Mouse (Mus musculus): ENCODE measurements around the gene Iqcd. TPM values are rescaled to one million over a fixed set of nuclear protein-coding genes. Genes with fewer than 3 reads are reported as not detected.
A peak's percentile ranks its signal among the peaks of the same experiment; 100 is the strongest.

Gene Iqcd
- polyA plus RNA-seq, 1 experiment from 2014 or later, result 1.5 TPM

GRCm38 (mm10) chr5:120634131-120634530 is 45.3 kb downstream of the Iqcd start, which contains the start of gene Cfap73:
Gene Cfap73 (minus strand): TSS chr5:120634235.
- no peak for ATAC-seq (ENCODE audit: low FRiP score, low TSS enrichment)
- H3K4me2 ChIP-seq (replicated peaks; ENCODE audit: low read depth, low read length), result no peak within 1 kb of the TSS
- H3K4me3 ChIP-seq (ENCODE audit: low read length), result no peak within 1 kb of the TSS
- H3K9ac ChIP-seq (replicated peaks; ENCODE audit: low read length), result no peak within 1 kb of the TSS
- H3K4me1 ChIP-seq (ENCODE audit: insufficient read depth, low read length), result no peaks in the 10 kb centered on the region
- H3K36me3 ChIP-seq (ENCODE audit: insufficient read depth, low read length), result no peaks in the 10 kb centered on the region
- peaks cover 15% of the 10 kb centered on the region; the same call in 1 of the 2 replicates for H3K27me3 ChIP-seq (ENCODE audit: insufficient read depth, low read length)
- 51% methylated on average over 9 of the region's 9 CpGs for WGBS
- H3K27ac ChIP-seq (ENCODE audit: low read length), result no peak within 1 kb of the TSS
- H3K9me3 ChIP-seq (ENCODE audit: low read length), result peaks cover 8% of the 10 kb centered on the region

GRCm38 (mm10) chr5:120634860-120635259 is 46.0 kb downstream of the Iqcd start:
- H3K9me3 ChIP-seq (ENCODE audit: low read length), result peaks cover 8% of the 10 kb centered on the region
- no peak overlapping the region for H3K9ac ChIP-seq (replicated peaks; ENCODE audit: low read length)
- peaks cover 14% of the 10 kb centered on the region; the same call in 1 of the 2 replicates for H3K27me3 ChIP-seq (ENCODE audit: insufficient read depth, low read length)
- H3K36me3 ChIP-seq (ENCODE audit: insufficient read depth, low read length), result no peaks in the 10 kb centered on the region
- 27% methylated on average over 5 of the region's 5 CpGs for WGBS
- H3K4me3 ChIP-seq (ENCODE audit: low read length), result no peak overlapping the region
- H3K27ac ChIP-seq (ENCODE audit: low read length), result no peak overlapping the region
- no peak for ATAC-seq (ENCODE audit: low FRiP score, low TSS enrichment)
- no peak overlapping the region for H3K4me2 ChIP-seq (replicated peaks; ENCODE audit: low read depth, low read length)
- no peaks in the 10 kb centered on the region for H3K4me1 ChIP-seq (ENCODE audit: insufficient read depth, low read length)

- Histone ChIP-seq H3K9ac (replicated peaks; ENCODE audit: low read length) (no peak overlapping the region), H3K27ac (ENCODE audit: low read length) (no peak overlapping the region), H3K36me3 (ENCODE audit: insufficient read depth, low read length) (no peaks in the 10 kb centered on the region), H3K4me3 (ENCODE audit: low read length) (no peak overlapping the region), H3K4me1 (ENCODE audit: insufficient read depth, low read length) (no peaks in the 10 kb centered on the region), H3K27me3 (ENCODE audit: insufficient read depth, low read length) (0 out of 2 replicates have a peak, but pooled peaks cover 7% of the 10 kb centered on the region), H3K9me3 (ENCODE audit: low read length) (peaks cover 8% of the 10 kb centered on the region), H3K4me2 (replicated peaks; ENCODE audit: low read depth, low read length) (no peak overlapping the region)
- 69% methylated on average over 5 of the region's 5 CpGs for WGBS
- ATAC-seq (ENCODE audit: low FRiP score, low TSS enrichment), result no peak
These were observed 46.8 kb downstream of the Iqcd start for GRCm38 (mm10) chr5:120635633-120636032.

- Histone ChIP-seq H3K4me2 (replicated peaks; ENCODE audit: low read depth, low read length) (no peak overlapping the region), H3K4me3 (ENCODE audit: low read length) (no peak overlapping the region), H3K27me3 (ENCODE audit: insufficient read depth, low read length) (no peaks in the 10 kb centered on the region), H3K4me1 (ENCODE audit: insufficient read depth, low read length) (peaks cover 3% of the 10 kb centered on the region; the same call in 1 of the 2 replicates), H3K36me3 (ENCODE audit: insufficient read depth, low read length) (no peaks in the 10 kb centered on the region), H3K27ac (ENCODE audit: low read length) (no peak overlapping the region), H3K9ac (replicated peaks; ENCODE audit: low read length) (no peak overlapping the region), H3K9me3 (ENCODE audit: low read length) (no peaks in the 10 kb centered on the region; the same call in 1 of the 2 replicates)
- ATAC-seq (ENCODE audit: low FRiP score, low TSS enrichment), result no peak
- 90% methylated on average over 7 of the region's 7 CpGs for WGBS
These were observed 51.3 kb downstream of the Iqcd start for GRCm38 (mm10) chr5:120640094-120640493.

GRCm38 (mm10) chr5:120643365-120644085 is 54.7 kb downstream of the Iqcd start:
- ATAC-seq (ENCODE audit: low FRiP score, low TSS enrichment), result no peak

GRCm38 (mm10) chr5:120644227-120644626 is 55.4 kb downstream of the Iqcd start:
- H3K4me1 ChIP-seq (ENCODE audit: insufficient read depth, low read length), result peaks cover 14% of the 10 kb centered on the region
- H3K9me3 ChIP-seq (ENCODE audit: low read length), result no peaks in the 10 kb centered on the region
- no peak for ATAC-seq (ENCODE audit: low FRiP score, low TSS enrichment)
- H3K27me3 ChIP-seq (ENCODE audit: insufficient read depth, low read length), result peaks cover 11% of the 10 kb centered on the region
- WGBS, result 60% methylated on average over 3 of the region's 3 CpGs
- no peak overlapping the region for H3K27ac ChIP-seq (ENCODE audit: low read length)
- no peak overlapping the region for H3K9ac ChIP-seq (replicated peaks; ENCODE audit: low read length)
- no peak overlapping the region for H3K4me3 ChIP-seq (ENCODE audit: low read length)
- H3K4me2 ChIP-seq (replicated peaks; ENCODE audit: low read depth, low read length), result no peak overlapping the region
- no peaks in the 10 kb centered on the region for H3K36me3 ChIP-seq (ENCODE audit: insufficient read depth, low read length)

More at GRCm38 (mm10) chr5:120643365-120644085, 54.7 kb downstream of the Iqcd start:
- no peak overlapping the region for H3K27ac ChIP-seq (ENCODE audit: low read length)
- peaks cover 7% of the 10 kb centered on the region for H3K4me1 ChIP-seq (ENCODE audit: insufficient read depth, low read length)
- no peak overlapping the region for H3K4me3 ChIP-seq (ENCODE audit: low read length)
- H3K36me3 ChIP-seq (ENCODE audit: insufficient read depth, low read length), result no peaks in the 10 kb centered on the region
- no peak overlapping the region for H3K4me2 ChIP-seq (replicated peaks; ENCODE audit: low read depth, low read length)
- no peaks in the 10 kb centered on the region for H3K9me3 ChIP-seq (ENCODE audit: low read length)
- H3K27me3 ChIP-seq (ENCODE audit: insufficient read depth, low read length), result peaks cover 4% of the 10 kb centered on the region
- 56% methylated on average over 14 of the region's 14 CpGs for WGBS
- H3K9ac ChIP-seq (replicated peaks; ENCODE audit: low read length), result no peak overlapping the region

- peaks cover 16% of the 10 kb centered on the region for H3K4me1 ChIP-seq (ENCODE audit: insufficient read depth, low read length)
- H3K36me3 ChIP-seq (ENCODE audit: insufficient read depth, low read length), result no peaks in the 10 kb centered on the region
- H3K4me3 ChIP-seq (ENCODE audit: low read length), result no peak overlapping the region
- no peaks in the 10 kb centered on the region for H3K9me3 ChIP-seq (ENCODE audit: low read length)
- 56% methylated on average over 6 of the region's 6 CpGs for WGBS
- H3K27me3 ChIP-seq (ENCODE audit: insufficient read depth, low read length), result peaks cover 23% of the 10 kb centered on the region
- H3K9ac ChIP-seq (replicated peaks; ENCODE audit: low read length), result no peak overlapping the region
- ATAC-seq (ENCODE audit: low FRiP score, low TSS enrichment), result no peak
- H3K27ac ChIP-seq (ENCODE audit: low read length), result no peak overlapping the region
- H3K4me2 ChIP-seq (replicated peaks; ENCODE audit: low read depth, low read length), result no peak overlapping the region
These were observed 57.0 kb downstream of the Iqcd start for GRCm38 (mm10) chr5:120645851-120646250.

GRCm38 (mm10) chr5:120647361-120647760 is 58.5 kb downstream of the Iqcd start:
- H3K9ac ChIP-seq (replicated peaks; ENCODE audit: low read length), result no peak overlapping the region
- H3K27me3 ChIP-seq (ENCODE audit: insufficient read depth, low read length), result peaks cover 26% of the 10 kb centered on the region
- H3K36me3 ChIP-seq (ENCODE audit: insufficient read depth, low read length), result no peaks in the 10 kb centered on the region
- peaks cover 16% of the 10 kb centered on the region for H3K4me1 ChIP-seq (ENCODE audit: insufficient read depth, low read length)
- H3K4me2 ChIP-seq (replicated peaks; ENCODE audit: low read depth, low read length), result no peak overlapping the region
- 60% methylated on average over 4 of the region's 4 CpGs for WGBS
- no peak overlapping the region for H3K27ac ChIP-seq (ENCODE audit: low read length)
- no peak for ATAC-seq (ENCODE audit: low FRiP score, low TSS enrichment)
- no peak overlapping the region for H3K4me3 ChIP-seq (ENCODE audit: low read length)
- H3K9me3 ChIP-seq (ENCODE audit: low read length), result no peaks in the 10 kb centered on the region

- ATAC-seq (ENCODE audit: low FRiP score, low TSS enrichment), result no peak
- H3K4me2 ChIP-seq (replicated peaks; ENCODE audit: low read depth, low read length), result peak overlapping the region; percentile 63; the same call in 1 of the 2 replicates
- H3K4me1 ChIP-seq (ENCODE audit: insufficient read depth, low read length), result peaks cover 16% of the 10 kb centered on the region
- H3K9me3 ChIP-seq (ENCODE audit: low read length), result no peaks in the 10 kb centered on the region
- H3K4me3 ChIP-seq (ENCODE audit: low read length), result no peak overlapping the region; the same call in 1 of the 2 replicates
- H3K9ac ChIP-seq (replicated peaks; ENCODE audit: low read length), result no peak overlapping the region
- no peaks in the 10 kb centered on the region for H3K36me3 ChIP-seq (ENCODE audit: insufficient read depth, low read length)
- no peak overlapping the region for H3K27ac ChIP-seq (ENCODE audit: low read length)
- H3K27me3 ChIP-seq (ENCODE audit: insufficient read depth, low read length), result peaks cover 26% of the 10 kb centered on the region
- WGBS, result 23% methylated on average over 12 of the region's 12 CpGs
These were observed 59.1 kb downstream of the Iqcd start for GRCm38 (mm10) chr5:120647814-120648491.

Measured in kidney, embryonic 16.5 days (tissue).